Mouse (Mus musculus) kidney, postnatal 0 days (tissue): ENCODE measurements around the gene Vps33a. TPM values are rescaled to one million over a fixed set of nuclear protein-coding genes. Genes with fewer than 3 reads are reported as not detected.

Source experiments
- ATAC-seq: fragments of 200-750 bp; cut with Nextera tagmentation; replicated peaks from 2 replicates; pipeline ENCODE4 v1.8.0; 2017; ENCODE audit warnings: low read depth, moderate number of reproducible peaks, moderate TSS enrichment, moderate library complexity; ENCODE audit not compliant: low FRiP score
- DNase-seq: peaks from one replicate; pipeline ENCODE4 v3.0.0-alpha.2; 2016; ENCODE audit warnings: low spot score
- H3K27ac ChIP-seq: fragments of 300-500 bp; sonication (generic); 2 replicates; pipeline ENCODE4 v1.5.1; 2014; ENCODE audit warnings: mild to moderate bottlenecking
- H3K27me3 ChIP-seq: fragments of 300-500 bp; sonication (generic); 2 replicates; pipeline ENCODE4 v1.6.1; 2014; ENCODE audit warnings: low read length, mixed read lengths; ENCODE audit not compliant: insufficient read depth
- H3K36me3 ChIP-seq: fragments of 300-500 bp; sonication (generic); 2 replicates; pipeline ENCODE4 v1.6.1; 2014; ENCODE audit warnings: low read length, mixed read lengths; ENCODE audit not compliant: insufficient read depth
- H3K4me1 ChIP-seq: fragments of 300-500 bp; sonication (generic); replicated peaks from 2 replicates; pipeline ENCODE4 v1.6.1; 2014; ENCODE audit warnings: antibody characterized with exemption, low read length, mixed read lengths; ENCODE audit not compliant: insufficient read depth
- H3K4me2 ChIP-seq: fragments of 300-500 bp; sonication (generic); 2 replicates; pipeline ENCODE4 v1.6.1; 2014; ENCODE audit warnings: mild to moderate bottlenecking, low read length, moderate library complexity, mixed read lengths
- H3K4me3 ChIP-seq: fragments of 300-500 bp; sonication (generic); replicated peaks from 2 replicates; pipeline ENCODE4 v1.5.1; 2014; ENCODE audit warnings: low read depth, low read length
- H3K9ac ChIP-seq: fragments of 300-500 bp; sonication (generic); 2 replicates; pipeline ENCODE4 v1.6.1; 2014; ENCODE audit warnings: low read depth, low read length
- H3K9me3 ChIP-seq: fragments of 300-500 bp; sonication (generic); replicated peaks from 2 replicates; pipeline ENCODE4 v1.6.1; 2016; ENCODE audit warnings: low read length, inconsistent platforms, mixed read lengths
- CTCF ChIP-seq: IDR thresholded peaks from 2 replicates; pipeline ENCODE4 v1.5.1; 2016; ENCODE audit warnings: antibody characterized with exemption, low read depth, mild to moderate bottlenecking, moderate library complexity
- WGBS: fragments of 180-500 bp; shearing (Covaris S2); extraction: QIAGEN DNeasy Blood & Tissue Kit; methylation state at CpG from one replicate; pipeline ENCODE4 v1.1.7; 2014; 5-methylcytosine and 5-hydroxymethylcytosine counted together
- microRNA-seq: library from miRNA; unstranded; fragments of <30 nt; microRNA quantifications from one replicate; pipeline ENCODE4, GENCODE M21; 2016
- polyA plus RNA-seq: library from polyadenylated mRNA; unstranded; fragments of >200 nt; fragmentation: Nextera tagmentation; extraction: Ambion mirVana; gene quantifications from 2 replicates; pipeline ENCODE4 v1.2.1, GENCODE M21; 2015

The Vps33a gene
- polyA plus RNA-seq, 1 experiment from 2014 or later: 23.4 TPM

- no peak for TF ChIP-seq CTCF
- DNase-seq: no peak
- no peak for ATAC-seq
- Histone ChIP-seq H3K4me2 (no peak overlapping the region), H3K27me3 (no peaks in the 10 kb centered on the region), H3K4me3 (no peak overlapping the region), H3K9ac (no peak overlapping the region), H3K27ac (no peak overlapping the region), H3K9me3 (no peaks in the 10 kb centered on the region), H3K36me3 (no peaks in the 10 kb centered on the region), H3K4me1 (0 out of 2 replicates have a peak, but pooled peaks cover 4% of the 10 kb centered on the region)
- 80% methylated on average over 11 of the region's 11 CpGs for WGBS
Measured at GRCm38 (mm10) chr5:123487659-123488395, 85.0 kb downstream of the Vps33a start.

Small RNA genes within 50 kb of the gene (microRNA-seq; reads per million reads assigned to microRNA genes)
- gene Mir7647: 0.60 reads per million

Other genes starting within 250 kb of the Vps33a start
- gene Bcl7a, start 229.2 kb downstream of the Vps33a start, polyA plus RNA-seq: 27.4 and 29.9 TPM in 2 replicates
- gene Mlxip, start 178.2 kb downstream of the Vps33a start, polyA plus RNA-seq: 13.8 and 14.9 TPM in 2 replicates
- gene Lrrc43, start 83.7 kb downstream of the Vps33a start, polyA plus RNA-seq: not detected in 2 replicates
- gene Il31, start 83.5 kb downstream of the Vps33a start, polyA plus RNA-seq: not detected in 2 replicates
- 0.46 TPM in 1 of 2 replicates, not detected in the other for gene B3gnt4, start 62.6 kb downstream of the Vps33a start, polyA plus RNA-seq
- 101 and 105 TPM in 2 replicates for gene Diablo, start 48.9 kb downstream of the Vps33a start, polyA plus RNA-seq
- 0.34 TPM in 1 of 2 replicates, not detected in the other for gene Gm49027, start 47.5 kb downstream of the Vps33a start, polyA plus RNA-seq
- 21.6 and 26.8 TPM in 2 replicates for gene Clip1, start 111.6 kb upstream of the Vps33a start, polyA plus RNA-seq
- 59.1 and 63.8 TPM in 2 replicates for gene Zcchc8, start 148.1 kb upstream of the Vps33a start, polyA plus RNA-seq
- gene Rsrc2, start 176.4 kb upstream of the Vps33a start, polyA plus RNA-seq: 117 and 120 TPM in 2 replicates
- gene Kntc1, start 176.7 kb upstream of the Vps33a start, polyA plus RNA-seq: 9.4 and 10.7 TPM in 2 replicates